Mouse (Mus musculus) ovary, postnatal 10 days (tissue): ENCODE measurements at regions not wholly inside any gene's neighbourhood (a gene's known extent, or its start where the extent isn't known, plus 50 kb on each side); places are given as distances from the start of the nearest gene placed in this dataset.
A peak's percentile ranks its signal among the peaks of the same experiment; 100 is the strongest.

Experiments
- DNase-seq: peaks from one replicate; pipeline ENCODE4 v3.0.0; 2022; ENCODE audit warnings: low spot score

DNA sequence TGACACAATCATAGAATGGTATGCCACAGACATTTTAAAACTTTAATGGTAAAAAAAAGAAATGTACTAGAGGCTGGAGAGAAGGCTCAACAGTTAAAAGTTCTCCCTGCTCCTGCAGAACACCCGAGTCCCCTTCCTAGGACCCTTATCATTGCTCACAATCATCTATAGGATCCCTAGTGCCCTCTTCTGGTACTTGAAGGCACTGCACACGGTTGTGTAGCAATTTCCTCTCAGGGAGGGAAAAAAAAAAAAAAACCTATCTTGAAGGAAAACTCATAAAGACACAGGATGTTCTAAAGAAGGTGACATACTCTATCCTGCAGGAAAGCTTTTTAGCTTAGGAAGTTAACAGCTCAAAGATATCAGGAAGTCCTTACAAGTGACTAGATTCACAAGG, 154.4 kb upstream of the Lmcd1 start:
- no peak for DNase-seq

DNA sequence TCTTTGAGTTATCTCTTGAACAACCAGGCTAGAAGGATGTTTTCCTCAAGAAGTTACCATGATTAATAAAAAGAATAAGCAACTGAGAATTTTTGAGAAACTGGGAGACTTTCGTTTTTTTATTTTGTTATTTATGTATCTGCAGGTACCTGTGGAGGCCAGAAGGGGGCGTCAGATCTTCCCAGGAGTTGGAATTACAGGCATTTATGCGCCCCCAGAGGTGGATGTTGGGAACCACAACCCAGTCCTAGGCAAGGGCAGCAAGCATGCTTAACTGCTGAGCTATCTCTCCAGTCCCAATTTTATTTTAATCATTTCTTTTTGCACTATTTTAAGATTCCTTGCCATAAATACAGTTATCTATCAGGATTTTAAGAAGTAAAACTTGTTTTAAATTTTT, 140.0 kb upstream of the Lmcd1 start:
- DNase-seq = no peak

DNA sequence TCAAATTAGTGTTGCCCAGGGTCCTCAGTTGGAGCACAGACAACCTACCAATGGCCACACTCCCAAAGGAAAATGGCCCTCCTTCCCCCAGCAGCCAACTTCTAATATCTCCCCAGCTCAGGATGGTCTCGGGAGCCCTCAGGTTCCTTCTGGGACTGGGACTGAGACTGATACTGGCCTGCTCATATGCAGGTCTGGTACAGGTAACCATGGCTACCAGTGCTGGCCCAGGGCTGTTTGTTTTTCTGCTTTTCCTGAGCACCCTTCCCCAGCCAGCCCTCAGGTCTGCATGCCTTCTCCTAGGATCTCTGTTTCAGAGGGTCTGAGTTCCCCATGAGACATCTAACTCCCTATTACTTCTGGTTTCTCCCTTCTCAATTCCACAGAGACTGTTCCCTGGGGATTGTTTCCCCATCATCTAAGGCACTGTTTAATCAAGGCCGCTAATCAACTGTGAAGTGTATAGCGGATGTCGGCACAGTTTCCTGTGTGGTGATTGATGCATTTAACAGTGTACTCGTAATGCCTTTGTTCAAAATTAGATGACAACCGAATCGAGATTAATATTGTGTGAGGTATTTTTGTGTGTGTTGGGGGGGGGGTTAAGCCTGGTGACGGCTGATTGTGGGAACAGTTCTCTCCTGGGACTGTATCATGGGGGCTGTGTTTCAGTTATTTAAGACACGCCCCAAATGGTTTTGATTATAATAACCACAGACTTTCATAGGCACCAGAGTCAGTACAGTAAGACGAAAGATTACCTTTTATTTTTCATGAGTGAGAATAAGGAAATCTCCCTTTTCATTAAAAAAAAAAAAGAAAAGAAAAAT, 120.8 kb upstream of the Lmcd1 start:
- DNase-seq = no peak

DNA sequence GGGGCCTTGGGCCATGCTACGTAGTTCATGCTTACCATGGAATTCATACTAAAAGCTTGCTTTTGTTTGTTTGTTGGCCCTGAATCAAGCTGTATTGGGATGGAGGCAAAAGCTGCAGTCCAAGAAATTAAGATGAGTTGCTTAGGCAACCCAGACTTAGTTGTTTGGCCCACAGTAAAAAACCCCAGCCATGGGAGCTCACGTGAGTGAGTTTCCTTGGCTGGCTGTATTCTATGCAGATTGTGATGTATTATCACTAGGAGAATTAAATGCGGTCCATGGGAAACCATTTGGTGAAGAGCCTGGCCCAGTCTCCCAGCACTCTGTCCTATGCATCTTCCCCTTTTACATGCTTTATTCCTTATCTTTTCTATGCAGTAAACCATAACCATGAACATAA, 106.1 kb upstream of the Lmcd1 start:
- DNase-seq = no peak

DNA sequence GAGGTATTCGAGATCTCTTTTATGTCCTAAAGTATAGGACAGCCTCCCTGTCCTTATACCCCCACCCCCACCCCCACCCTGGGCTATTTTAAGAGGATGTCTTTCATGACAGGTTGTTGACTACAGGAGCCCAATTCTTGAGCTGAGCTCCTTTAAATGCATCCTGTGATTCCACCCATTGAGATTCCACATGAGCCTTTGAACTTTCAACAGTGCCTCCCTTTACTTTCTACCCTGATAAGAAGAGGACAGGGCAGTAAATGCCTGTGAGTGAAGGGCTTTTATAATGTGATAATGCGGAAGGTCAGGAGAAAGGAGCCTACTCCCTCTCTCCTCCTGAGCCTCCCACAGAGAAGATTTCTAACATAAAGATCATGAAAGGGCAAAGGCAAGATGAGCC, 97.2 kb upstream of the Lmcd1 start:
- no peak for DNase-seq

DNA sequence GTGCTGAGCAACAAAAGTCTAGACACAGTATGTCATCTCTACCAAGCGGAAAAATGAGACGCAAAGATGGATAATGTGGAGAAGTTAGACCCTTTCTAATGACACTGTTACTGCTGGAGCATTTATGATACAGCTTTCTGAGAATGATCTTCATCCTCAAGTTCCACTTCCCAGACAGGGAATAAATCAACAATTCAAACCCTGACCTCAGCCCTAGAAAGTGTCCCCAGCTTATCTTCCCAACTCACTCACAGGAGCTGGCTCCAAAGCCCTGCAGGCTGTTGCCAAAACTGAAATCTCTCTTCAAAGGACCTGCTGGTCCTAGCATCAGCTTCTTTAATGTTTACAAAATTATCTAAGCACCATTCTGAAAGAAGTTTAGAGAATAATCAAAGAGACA, 85.9 kb upstream of the Lmcd1 start:
- no peak for DNase-seq

DNA sequence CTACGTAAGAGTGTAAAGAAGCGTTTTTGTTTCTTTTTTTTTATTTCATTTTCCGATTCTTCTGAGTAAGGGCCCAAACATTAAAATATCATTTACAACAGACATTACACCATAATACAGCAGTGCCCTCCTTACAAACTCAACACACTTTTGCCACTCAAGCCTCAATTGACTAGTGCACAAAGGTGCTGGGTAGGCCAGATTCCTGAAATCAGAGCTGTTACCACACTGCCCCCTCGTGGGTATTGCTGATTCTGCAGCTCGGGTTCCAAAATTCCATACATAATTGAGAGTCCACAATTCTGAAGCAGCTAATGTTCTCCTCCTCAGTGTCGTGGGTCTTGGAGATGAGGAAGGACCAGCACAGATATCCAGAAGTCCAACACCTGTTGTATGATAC, 82.5 kb upstream of the Lmcd1 start:
- peak; percentile 50 for DNase-seq

DNA sequence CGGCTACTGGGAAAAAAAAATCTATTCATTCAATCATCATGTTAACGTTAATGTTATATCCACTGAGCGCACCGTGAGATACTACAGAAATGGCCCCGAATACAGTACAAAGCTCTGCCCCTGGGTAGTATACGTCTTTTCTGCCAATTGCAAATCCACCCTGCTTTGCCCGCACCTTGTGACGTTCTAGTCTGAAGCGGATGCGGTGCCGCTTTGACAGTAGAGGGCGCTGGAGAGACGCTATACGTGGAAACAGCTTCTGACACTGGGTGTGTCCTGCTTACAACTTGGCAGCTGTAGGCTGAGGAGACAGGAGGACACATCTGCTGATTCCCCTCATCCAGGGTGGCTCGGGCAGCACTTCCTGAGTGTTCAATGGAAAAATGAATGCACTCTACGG, 76.1 kb upstream of the Lmcd1 start:
- DNase-seq = peak; percentile 48

DNA sequence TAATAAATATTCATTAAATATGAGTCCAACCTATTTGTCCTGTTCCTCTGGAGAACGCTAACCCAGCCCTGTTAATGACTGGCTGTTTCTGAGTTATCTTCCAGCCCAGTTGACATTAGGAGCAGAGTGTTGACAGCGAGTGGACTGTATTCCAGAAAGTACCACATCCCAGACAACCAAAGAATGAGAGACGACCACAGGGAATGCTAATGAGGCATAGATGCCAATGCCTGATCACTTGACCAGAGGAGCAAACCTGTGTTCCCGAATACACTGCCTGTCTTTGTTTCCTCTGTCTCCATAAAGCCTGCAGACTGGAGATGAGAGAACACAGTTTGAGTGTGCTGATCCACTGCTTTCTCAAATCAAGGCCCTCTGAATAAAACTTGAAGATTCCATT, 74.3 kb upstream of the Lmcd1 start:
- DNase-seq = no peak

DNA sequence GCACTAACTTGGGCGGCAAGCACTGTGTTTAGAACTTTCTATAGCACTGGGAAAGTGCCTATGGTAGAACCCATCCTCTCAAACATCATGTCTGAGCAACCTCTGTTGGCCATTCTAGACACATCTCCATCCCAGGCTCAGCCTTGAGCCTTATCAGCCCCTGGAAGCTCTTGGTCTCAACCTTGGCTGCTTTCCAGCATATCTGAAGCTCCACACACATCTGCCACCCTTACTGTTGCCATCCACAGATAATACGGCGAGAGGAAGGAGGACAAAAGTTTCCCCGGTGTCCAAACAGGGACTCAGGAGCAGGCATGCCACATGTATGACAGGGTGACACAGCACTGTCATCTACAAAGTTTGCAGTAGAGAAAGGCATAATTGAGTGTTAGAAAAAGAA, 71.4 kb upstream of the Lmcd1 start:
- DNase-seq = no peak

DNA sequence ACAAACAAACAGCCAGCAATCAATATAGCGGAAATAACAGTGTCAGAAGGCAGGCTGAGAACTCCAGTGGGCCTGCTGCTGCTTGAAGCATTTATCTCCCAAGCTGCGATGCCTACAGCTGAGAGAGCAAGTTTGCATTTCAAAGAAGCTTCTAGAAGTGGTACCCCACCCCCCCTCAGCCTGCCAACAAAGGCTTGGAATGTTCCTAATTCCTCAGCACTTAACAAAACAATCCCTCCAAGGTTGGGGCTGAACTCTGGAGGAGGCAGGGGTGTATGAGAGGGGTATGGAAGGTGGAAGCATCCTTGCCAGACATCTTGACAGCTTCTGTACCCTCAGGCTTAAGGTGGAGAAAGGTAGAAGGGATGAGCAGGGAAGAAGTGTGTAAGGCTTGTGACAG, 70.2 kb upstream of the Lmcd1 start:
- no peak for DNase-seq

DNA sequence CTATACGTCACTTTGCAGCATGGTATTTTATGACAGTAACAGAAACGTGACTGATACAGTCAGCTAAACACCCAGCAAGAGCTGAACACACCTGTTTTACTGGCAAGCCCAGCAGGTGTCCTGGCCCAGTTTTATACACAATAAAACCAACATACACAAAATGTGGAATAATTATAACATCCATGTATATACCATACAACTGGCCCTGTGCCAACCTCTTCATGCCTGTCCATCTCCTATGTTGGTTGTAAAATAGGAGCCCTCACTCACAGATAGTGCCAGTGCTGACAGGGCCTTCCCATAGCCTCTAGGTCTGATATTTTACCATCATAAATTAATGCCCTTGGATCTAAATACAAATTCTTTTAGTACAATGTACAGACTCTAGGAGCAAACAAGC, 68.6 kb upstream of the Lmcd1 start:
- DNase-seq = no peak

DNA sequence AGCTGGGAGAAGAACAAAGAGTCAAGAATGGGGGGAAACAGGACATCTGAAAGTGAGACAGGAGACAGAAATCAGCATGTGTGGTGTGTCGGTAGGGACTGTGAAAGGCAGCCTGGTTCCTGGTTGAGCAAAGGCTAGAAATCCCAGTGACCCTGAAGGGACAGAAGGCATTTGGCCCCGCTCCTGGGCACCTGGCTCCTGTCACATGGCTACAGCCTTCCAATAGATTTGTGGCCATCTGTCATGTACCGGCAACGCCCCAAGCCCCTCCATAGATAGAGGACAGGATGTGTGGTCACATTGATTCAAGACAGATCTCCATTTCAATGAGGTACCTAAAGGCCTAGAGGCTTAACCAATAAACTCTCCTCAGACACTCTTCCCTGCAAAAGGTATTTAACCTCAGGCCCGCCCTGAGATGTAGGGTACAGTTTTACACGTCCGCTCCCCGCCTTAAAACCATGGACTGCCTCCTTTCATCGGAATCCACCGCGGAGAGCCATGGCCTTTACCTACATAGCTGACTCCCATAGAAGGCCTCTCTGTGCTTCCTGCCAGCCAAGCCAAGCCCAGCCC, 68.0 kb upstream of the Lmcd1 start:
- DNase-seq = no peak

DNA sequence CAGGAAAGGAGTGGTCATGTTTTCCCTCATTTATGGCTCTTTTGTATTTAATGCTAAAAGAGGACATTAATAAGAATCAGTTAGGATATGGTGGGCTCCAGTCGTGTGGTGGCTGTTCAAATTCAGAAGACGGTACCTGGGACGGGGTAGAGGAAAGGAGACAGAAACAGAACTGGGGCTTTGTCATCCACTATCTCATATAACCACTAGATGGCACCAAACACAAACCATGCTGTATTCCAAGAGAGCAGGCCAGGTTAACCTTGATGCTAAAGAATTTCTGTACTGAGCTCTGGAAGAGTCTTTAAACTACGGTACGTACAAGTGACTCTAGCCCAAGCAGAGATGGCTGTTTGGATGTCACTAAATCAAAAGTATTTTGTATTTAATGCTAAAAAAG, 66.3 kb upstream of the Lmcd1 start:
- no peak for DNase-seq

DNA sequence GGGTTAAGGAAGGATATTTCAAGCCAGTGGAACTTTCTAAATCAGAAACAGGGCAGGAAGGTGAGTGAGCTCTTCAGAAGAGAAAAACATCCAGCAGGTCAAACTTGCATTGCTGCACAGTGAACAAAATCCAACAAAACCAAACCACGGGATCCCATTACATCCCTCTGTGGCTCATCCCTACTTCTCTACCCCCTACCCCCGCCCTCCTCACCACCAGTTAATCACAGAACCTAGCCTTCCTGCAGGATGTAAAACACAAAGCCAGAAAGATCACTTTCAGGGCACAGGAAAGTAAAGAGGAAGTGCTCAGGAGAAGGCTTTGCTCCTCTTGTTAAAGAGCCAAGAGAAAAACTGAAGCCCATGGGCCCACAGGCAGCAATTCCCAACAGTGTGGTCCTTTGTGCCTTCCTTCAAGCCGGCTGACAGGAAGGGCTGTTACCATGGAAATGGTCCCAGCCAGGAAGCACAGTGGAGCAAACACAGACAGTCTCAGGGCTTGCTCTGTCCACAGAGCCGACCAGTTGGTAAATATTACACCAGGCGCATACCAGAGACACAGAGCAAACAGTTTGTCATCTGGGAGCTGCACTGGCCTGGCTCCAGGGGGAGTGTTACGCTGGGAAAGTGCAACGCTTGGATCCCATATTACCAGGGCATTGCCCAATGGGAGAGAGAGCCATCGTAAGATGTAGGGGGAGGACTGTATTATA, 63.2 kb upstream of the Lmcd1 start:
- DNase-seq = no peak

DNA sequence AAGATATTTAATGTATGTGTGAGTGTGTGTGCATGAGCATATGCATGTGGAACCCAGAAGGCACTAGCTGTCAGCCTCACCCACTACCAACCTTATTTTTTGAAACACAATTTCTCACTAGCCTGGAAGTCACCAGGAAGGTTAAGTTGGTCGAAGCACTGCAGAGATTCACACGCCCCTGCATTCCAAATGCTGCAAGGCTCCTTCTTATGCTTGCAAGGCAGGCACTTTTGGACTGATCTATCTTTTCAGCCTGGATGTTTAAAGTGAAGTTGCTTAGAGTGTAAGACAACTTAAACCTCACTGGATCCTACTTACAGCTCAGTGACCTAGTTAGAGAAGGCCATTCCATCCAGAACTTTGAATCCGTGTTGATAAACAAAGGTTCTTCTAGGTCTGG, 56.7 kb upstream of the Lmcd1 start:
- no peak for DNase-seq

DNA sequence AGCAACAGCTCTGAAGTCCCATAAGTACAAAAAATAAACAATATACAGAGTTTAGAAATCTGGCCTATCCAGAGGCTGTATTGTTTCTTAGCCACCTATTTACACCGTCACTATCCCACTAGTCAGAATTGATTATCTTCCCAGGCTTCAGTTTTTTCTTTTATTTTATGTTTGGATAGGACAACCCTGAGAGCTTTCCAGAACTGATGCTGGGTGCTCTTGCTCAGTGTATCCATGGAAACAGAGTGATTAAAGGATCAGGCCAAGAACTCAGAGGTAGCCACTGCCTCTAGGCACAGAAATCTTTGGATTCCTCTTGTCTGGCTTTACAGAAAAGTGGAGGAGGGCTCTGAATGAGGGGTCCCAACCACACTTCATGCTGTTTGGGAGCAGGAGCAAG, 55.3 kb upstream of the Lmcd1 start:
- no peak for DNase-seq

DNA sequence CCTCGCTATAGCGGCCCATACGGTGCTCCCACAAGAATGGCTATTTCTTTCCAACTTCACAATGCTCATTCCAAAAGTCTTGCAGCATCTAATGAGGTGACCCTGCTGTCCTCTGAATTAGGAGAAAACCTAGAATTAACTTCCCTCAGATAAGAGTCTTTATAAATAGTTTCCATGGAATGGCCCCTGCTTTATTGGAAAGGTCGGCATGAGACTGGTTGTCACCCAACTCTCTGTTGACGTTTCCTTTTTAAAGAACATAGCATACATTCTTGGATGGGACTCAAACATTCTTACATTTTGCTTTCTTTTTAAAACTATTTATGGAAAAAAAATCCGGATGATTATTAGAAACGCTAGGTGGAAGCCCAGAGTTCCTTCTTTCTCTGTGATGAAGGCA, 53.9 kb upstream of the Lmcd1 start:
- no peak for DNase-seq

DNA sequence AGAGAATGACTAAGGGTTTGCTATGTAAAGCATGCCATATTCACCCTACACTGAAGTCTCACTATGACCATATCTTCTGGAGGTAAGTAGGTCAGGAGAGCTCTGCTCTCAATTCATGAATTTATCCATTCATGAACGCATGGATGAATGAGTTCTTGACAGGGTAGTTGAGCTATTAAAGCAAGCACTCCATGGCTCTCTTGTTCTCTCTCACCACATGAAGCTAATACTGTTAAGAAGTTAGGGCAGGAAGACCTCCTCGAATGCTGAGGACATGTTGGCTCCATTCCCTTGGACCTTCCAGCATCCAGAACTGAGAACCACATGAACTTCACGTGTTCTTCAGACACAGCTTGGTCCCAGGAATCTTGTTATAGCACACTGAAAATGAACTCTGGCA, 53.4 kb upstream of the Lmcd1 start:
- no peak for DNase-seq

DNA sequence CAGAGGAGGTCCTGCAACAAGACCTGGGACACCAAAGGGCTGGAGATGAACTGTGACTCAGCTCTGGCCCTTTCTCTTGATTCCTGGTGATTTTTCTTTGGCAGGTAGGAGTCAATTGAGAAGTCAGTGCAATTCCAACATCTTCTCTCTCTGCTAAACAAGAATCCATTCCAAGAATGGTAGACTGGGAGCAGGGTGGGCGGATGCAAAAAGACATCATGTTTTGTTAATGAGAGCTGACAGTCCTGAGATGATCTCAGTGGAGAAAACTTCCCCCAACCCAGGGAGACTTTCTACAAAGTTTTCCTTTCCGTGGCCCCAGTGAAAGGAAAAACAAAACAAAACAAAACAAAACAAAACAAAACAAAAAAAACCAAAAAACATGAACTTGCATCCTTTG, 52.2 kb upstream of the Lmcd1 start:
- no peak for DNase-seq

DNA sequence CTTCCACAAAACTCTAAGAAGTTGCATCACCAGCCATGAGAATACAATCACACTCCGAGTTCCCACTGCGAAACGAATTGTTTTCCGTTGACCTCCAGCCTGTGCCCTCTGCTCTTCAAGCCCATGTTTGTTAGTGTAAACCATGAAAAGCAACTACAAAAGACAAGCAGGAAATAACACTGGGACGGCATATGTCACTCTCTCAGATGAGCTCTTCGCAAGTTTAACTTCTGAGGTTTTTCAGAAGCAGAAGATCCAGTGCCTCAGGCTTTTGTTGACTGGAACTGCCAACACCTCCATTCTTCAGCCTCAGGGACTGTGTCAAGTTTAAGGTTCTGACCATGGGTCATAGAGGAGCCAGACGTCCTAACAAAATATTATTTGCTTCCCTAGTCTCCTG, 50.2 kb upstream of the Lmcd1 start:
- DNase-seq = no peak
